Mouse (Mus musculus) lung, adult 2 months (tissue): Measurements from ENCODE around the gene Kif11.

Experiments used
- CTCF ChIP-seq: fragments of 200-500 bp; IDR thresholded peaks from 2 replicates; pipeline ENCODE4 v1.5.1; 2011; ENCODE audit warnings: mild to moderate bottlenecking, low read length, control low read depth; ENCODE audit not compliant: insufficient read depth
- POLR2A ChIP-seq: fragments of 200-500 bp; IDR thresholded peaks from 2 replicates; pipeline ENCODE4 v1.6.1; 2011; ENCODE audit warnings: low read depth, mild to moderate bottlenecking, control low read depth, low read length, borderline replicate concordance; ENCODE audit errors: extremely low read depth

DNA sequence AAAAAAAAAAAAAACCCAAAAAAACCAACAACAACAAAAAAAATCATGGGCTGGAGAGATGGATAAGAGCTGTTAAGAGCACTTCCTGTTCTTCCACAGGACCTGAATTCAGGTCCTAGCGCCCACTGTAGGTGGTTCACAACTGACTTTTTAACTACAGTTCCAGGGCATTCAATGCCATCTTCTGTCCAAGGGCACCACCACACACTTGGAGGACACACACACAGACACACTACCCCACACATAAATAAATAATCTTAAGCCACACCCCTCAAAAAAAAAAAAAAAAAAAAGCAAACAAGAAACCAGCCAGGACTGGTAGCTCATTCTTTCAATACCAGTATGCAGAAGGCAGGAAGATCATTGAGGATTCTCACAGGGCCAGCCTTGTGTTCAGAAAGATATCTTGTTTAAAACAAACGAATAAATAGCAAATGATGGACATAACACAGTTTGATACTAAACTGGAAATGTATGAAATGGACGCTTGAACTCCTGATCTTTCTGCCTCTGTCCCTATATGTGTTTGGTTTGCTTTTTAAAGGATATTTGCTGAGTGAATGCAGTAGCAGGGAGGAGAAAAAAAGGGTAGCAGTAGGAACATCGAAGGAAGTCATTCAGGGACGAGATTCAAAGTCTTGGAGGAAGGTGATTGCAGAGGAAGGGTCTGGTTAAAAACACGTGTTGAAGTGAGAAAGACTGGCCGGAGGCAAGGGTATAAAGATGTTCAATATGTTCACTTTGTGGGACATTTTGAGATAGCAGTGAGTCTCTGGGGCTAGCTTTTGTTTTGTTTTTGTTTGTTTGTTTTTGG, 1.1 kb upstream of the Kif11 start:
- no peak for TF ChIP-seq POLR2A
- no peak for TF ChIP-seq CTCF
